In genomic region chr2:84714422-84714810, GRCm38 (mm10) we compare ENCODE assay signal across 7 mouse cellular contexts. TPM values are rescaled to one million over a fixed set of nuclear protein-coding genes. Genes with fewer than 3 reads are reported as not detected.
DNase-seq lines count a peak whose midpoint lies in the region; ATAC-seq and TF ChIP-seq lines count a peak whose summit lies in the region.

No protein-coding gene starts in this region.

- no peak for TF ChIP-seq EP300 in lung, postnatal 0 days (IDR thresholded peaks at IDR 0.05)

- H3K9me3 ChIP-seq in lung, postnatal 0 days (ENCODE audit: low read length), result no peaks in the 10 kb centered on the region
- no peaks in the 10 kb centered on the region for H3K9me3 ChIP-seq in intestine, embryonic 16.5 days (ENCODE audit: control insufficient read depth, low read length)
- H3K9me3 ChIP-seq in neural tube, embryonic 14.5 days (ENCODE audit: control insufficient read depth, low read length), result no peaks in the 10 kb centered on the region

- no peak for ATAC-seq in lung, postnatal 0 days
- no peak; the same call in 1 of the 2 replicates for ATAC-seq in intestine, embryonic 16.5 days
- ATAC-seq in neural tube, embryonic 14.5 days (ENCODE audit: low read depth), result no peak; the same call in 1 of the 2 replicates

- peak overlapping the region; percentile 92 for H3K4me3 ChIP-seq in lung, postnatal 0 days (ENCODE audit: low read depth, low read length)
- peak overlapping the region; percentile 99 for H3K4me3 ChIP-seq in embryonic fibroblast, embryonic 13.5 days (ENCODE audit: insufficient read depth, low read length)
- H3K4me3 ChIP-seq in intestine, embryonic 16.5 days (ENCODE audit: low read length), result peak overlapping the region; percentile 80
- peak overlapping the region; percentile 91 for H3K4me3 ChIP-seq in neural tube, embryonic 14.5 days (ENCODE audit: low read depth, low read length)

- no peak for TF ChIP-seq POLR2A in embryonic fibroblast, embryonic 13.5 days (IDR thresholded peaks at IDR 0.05; ENCODE audit: low read depth, low read length)

- H3K4me1 ChIP-seq in lung, postnatal 0 days (ENCODE audit: insufficient read depth, low read depth, low read length), result no peaks in the 10 kb centered on the region; the same call in 1 of the 2 replicates
- H3K4me1 ChIP-seq in embryonic fibroblast, embryonic 13.5 days (ENCODE audit: control insufficient read depth, insufficient read depth, low read length), result no peaks in the 10 kb centered on the region; the same call in 1 of the 2 replicates
- H3K4me1 ChIP-seq in intestine, embryonic 16.5 days (ENCODE audit: control insufficient read depth, insufficient read depth, low read length), result peaks cover 5% of the 10 kb centered on the region; the same call in 1 of the 2 replicates
- peaks cover 13% of the 10 kb centered on the region; the same call in 1 of the 2 replicates for H3K4me1 ChIP-seq in neural tube, embryonic 14.5 days (ENCODE audit: control insufficient read depth, insufficient read depth, low read length)

- 0% methylated on average over 17 of the region's 26 CpGs for WGBS in lung, postnatal 0 days
- 0% methylated on average over 26 of the region's 26 CpGs for WGBS in intestine, embryonic 16.5 days
- WGBS in neural tube, embryonic 14.5 days, result 0% methylated on average over 9 of the region's 26 CpGs

- no peaks in the 10 kb centered on the region for H3K27me3 ChIP-seq in lung, postnatal 0 days (replicated peaks; ENCODE audit: insufficient read depth, low read length)
- no peaks in the 10 kb centered on the region for H3K27me3 ChIP-seq in intestine, embryonic 16.5 days (replicated peaks; ENCODE audit: control insufficient read depth, insufficient read depth, low read length)
- no peaks in the 10 kb centered on the region for H3K27me3 ChIP-seq in neural tube, embryonic 14.5 days (ENCODE audit: control insufficient read depth, insufficient read depth, low read length)

- H3K4me2 ChIP-seq in lung, postnatal 0 days (replicated peaks; ENCODE audit: low read depth, low read length), result peak overlapping the region; percentile 84
- H3K4me2 ChIP-seq in intestine, embryonic 16.5 days (ENCODE audit: low read depth, low read length), result peak overlapping the region; percentile 62
- H3K4me2 ChIP-seq in neural tube, embryonic 14.5 days (ENCODE audit: low read depth, low read length), result peak overlapping the region; percentile 71

- H3K27ac ChIP-seq in lung, postnatal 0 days (ENCODE audit: low read length), result peak overlapping the region; percentile 97
- H3K27ac ChIP-seq in embryonic fibroblast, embryonic 13.5 days (ENCODE audit: insufficient read depth, low read length), result peak overlapping the region; percentile 91
- peak overlapping the region; percentile 98 for H3K27ac ChIP-seq in intestine, embryonic 16.5 days (ENCODE audit: low read length)
- peak overlapping the region; percentile 95 for H3K27ac ChIP-seq in neural tube, embryonic 14.5 days (ENCODE audit: low read depth, low read length)

- no peaks in the 10 kb centered on the region for H3K36me3 ChIP-seq in lung, postnatal 0 days (ENCODE audit: insufficient read depth, low read length)
- H3K36me3 ChIP-seq in intestine, embryonic 16.5 days (ENCODE audit: control insufficient read depth, insufficient read depth, low read length), result no peaks in the 10 kb centered on the region; the same call in 1 of the 2 replicates
- peaks cover 10% of the 10 kb centered on the region; the same call in 1 of the 2 replicates for H3K36me3 ChIP-seq in neural tube, embryonic 14.5 days (ENCODE audit: control insufficient read depth, insufficient read depth, low read length)

- TF ChIP-seq CTCF in lung, postnatal 0 days (IDR thresholded peaks at IDR 0.05), result no peak
- no peak for TF ChIP-seq CTCF in embryonic fibroblast, embryonic 13.5 days (IDR thresholded peaks at IDR 0.05; ENCODE audit: borderline replicate concordance, insufficient read depth, low read length)

- H3K9ac ChIP-seq in lung, postnatal 0 days (replicated peaks; ENCODE audit: low read depth), result peak overlapping the region; percentile 90
- H3K9ac ChIP-seq in intestine, embryonic 16.5 days (ENCODE audit: low read depth, low read length), result peak overlapping the region; percentile 95
- peak overlapping the region; percentile 92 for H3K9ac ChIP-seq in neural tube, embryonic 14.5 days (replicated peaks; ENCODE audit: low read depth, low read length)

- DNase-seq in lung, postnatal 0 days (ENCODE audit: low spot score), result no peak
- DNase-seq in lung, postnatal 36 days, result no peak
- no peak for DNase-seq in adrenal gland, adult 2 months
- DNase-seq in kidney, postnatal 25 days, result no peak

RNA-seq across cellular contexts. Expression of gene Zdhhc5, which starts 0.6 kb away (rescaled TPM):
- 15.8 and 19.9 TPM in 2 replicates for polyA plus RNA-seq in lung, postnatal 0 days (2015; fragmentation: Nextera tagmentation; extraction: Ambion mirVana)
- polyA plus RNA-seq in embryonic fibroblast, embryonic 13.5 days (2011; ENCODE audit: insufficient read length, low read depth, missing spikeins), result 76.6 and 78.8 TPM in 2 replicates
- 18.3 and 23.4 TPM in 2 replicates for polyA plus RNA-seq in intestine, embryonic 16.5 days (2015; fragmentation: Nextera tagmentation; extraction: Ambion mirVana)
- 22.8 and 23.9 TPM in 2 replicates for polyA plus RNA-seq in neural tube, embryonic 14.5 days (2014; fragmentation: Nextera tagmentation; extraction: Ambion mirVana)
- total RNA-seq in adrenal gland, adult 2 months (2021), result 10 to 100 TPM; 61.7 to 74.4 TPM
- polyA plus RNA-seq in adrenal gland, adult 2 months (2012; rRNA removed), result 37.5 and 46.3 TPM in 2 replicates

RNA-seq across cellular contexts. Expression of gene Clp1, which starts 12.7 kb away (rescaled TPM):
- 19.3 and 19.5 TPM in 2 replicates for polyA plus RNA-seq in lung, postnatal 0 days (2015; fragmentation: Nextera tagmentation; extraction: Ambion mirVana)
- 8.9 and 10.4 TPM in 2 replicates for polyA plus RNA-seq in embryonic fibroblast, embryonic 13.5 days (2011; ENCODE audit: insufficient read length, low read depth, missing spikeins)
- 28.3 and 28.4 TPM in 2 replicates for polyA plus RNA-seq in intestine, embryonic 16.5 days (2015; fragmentation: Nextera tagmentation; extraction: Ambion mirVana)
- polyA plus RNA-seq in neural tube, embryonic 14.5 days (2014; fragmentation: Nextera tagmentation; extraction: Ambion mirVana), result 20.6 and 24.7 TPM in 2 replicates
- 10 to 100 TPM; 11.4 to 16.8 TPM for total RNA-seq in adrenal gland, adult 2 months (2021)
- polyA plus RNA-seq in adrenal gland, adult 2 months (2012; rRNA removed), result 5.1 and 5.3 TPM in 2 replicates

RNA-seq across cellular contexts. Expression of gene Ypel4, which starts 19.4 kb away (rescaled TPM):
- polyA plus RNA-seq in lung, postnatal 0 days (2015; fragmentation: Nextera tagmentation; extraction: Ambion mirVana), result 2.6 and 3.4 TPM in 2 replicates
- polyA plus RNA-seq in embryonic fibroblast, embryonic 13.5 days (2011; ENCODE audit: insufficient read length, low read depth, missing spikeins), result 1.3 and 4.6 TPM in 2 replicates
- polyA plus RNA-seq in intestine, embryonic 16.5 days (2015; fragmentation: Nextera tagmentation; extraction: Ambion mirVana), result 4.3 and 6.0 TPM in 2 replicates
- 17.8 TPM in 2 replicates for polyA plus RNA-seq in neural tube, embryonic 14.5 days (2014; fragmentation: Nextera tagmentation; extraction: Ambion mirVana)
- total RNA-seq in adrenal gland, adult 2 months (2021), result 1 to 10 TPM; 3.8 to 7.2 TPM
- 9.8 and 17.2 TPM in 2 replicates for polyA plus RNA-seq in adrenal gland, adult 2 months (2012; rRNA removed)

RNA-seq across cellular contexts. Expression of gene Gm19426, which starts 29.0 kb away (rescaled TPM):
- polyA plus RNA-seq in lung, postnatal 0 days (2015; fragmentation: Nextera tagmentation; extraction: Ambion mirVana), result 5.6 and 6.5 TPM in 2 replicates
- 2.7 and 4.9 TPM in 2 replicates for polyA plus RNA-seq in embryonic fibroblast, embryonic 13.5 days (2011; ENCODE audit: insufficient read length, low read depth, missing spikeins)
- polyA plus RNA-seq in intestine, embryonic 16.5 days (2015; fragmentation: Nextera tagmentation; extraction: Ambion mirVana), result 5.1 and 5.4 TPM in 2 replicates
- 1.7 and 2.6 TPM in 2 replicates for polyA plus RNA-seq in neural tube, embryonic 14.5 days (2014; fragmentation: Nextera tagmentation; extraction: Ambion mirVana)
- 1 to 10 TPM in 1 of 2 experiments, under 1 TPM in 1; 0.98 to 2.6 TPM for total RNA-seq in adrenal gland, adult 2 months (2021)
- polyA plus RNA-seq in adrenal gland, adult 2 months (2012; rRNA removed), result 0.65 and 1.0 TPM in 2 replicates

RNA-seq across cellular contexts. Expression of gene Tmx2, which starts 35.5 kb away (rescaled TPM):
- polyA plus RNA-seq in lung, postnatal 0 days (2015; fragmentation: Nextera tagmentation; extraction: Ambion mirVana), result 51.6 and 52.8 TPM in 2 replicates
- 53.3 and 71.2 TPM in 2 replicates for polyA plus RNA-seq in embryonic fibroblast, embryonic 13.5 days (2011; ENCODE audit: insufficient read length, low read depth, missing spikeins)
- polyA plus RNA-seq in intestine, embryonic 16.5 days (2015; fragmentation: Nextera tagmentation; extraction: Ambion mirVana), result 151 and 163 TPM in 2 replicates
- polyA plus RNA-seq in neural tube, embryonic 14.5 days (2014; fragmentation: Nextera tagmentation; extraction: Ambion mirVana), result 311 and 342 TPM in 2 replicates
- 100 to 1,000 TPM; 168 to 175 TPM for total RNA-seq in adrenal gland, adult 2 months (2021)
- 32.0 and 157 TPM in 2 replicates for polyA plus RNA-seq in adrenal gland, adult 2 months (2012; rRNA removed)
